13 mouse cellular contexts compared by ENCODE assay signal in genomic region chr19:53726340-53726739, GRCm38 (mm10). TPM values are rescaled to one million over a fixed set of nuclear protein-coding genes. Genes with fewer than 3 reads are reported as not detected.
DNase-seq lines count a peak whose midpoint lies in the region; ATAC-seq and TF ChIP-seq lines count a peak whose summit lies in the region.
"Had no signal": no experiment of that assay in that cellular context is flagged by ENCODE, and none has a peak within 500 bp of the region (broad histone marks: within the 10 kb centered on the region; RNA-seq: fewer than 3 reads in every experiment).

No protein-coding gene starts in this region.

- H3K9ac ChIP-seq in heart, adult 2 months (ENCODE audit: low read depth, low read length), result 0 out of 2 replicates have a peak overlapping the region, but pooled peaks have one; percentile 10
- no peak overlapping the region for H3K9ac ChIP-seq in midbrain, embryonic 14.5 days (replicated peaks; ENCODE audit: low read length)
- no peak overlapping the region for H3K9ac ChIP-seq in intestine, postnatal 0 days (ENCODE audit: low read depth, low read length)
- H3K9ac ChIP-seq in stomach, embryonic 16.5 days (ENCODE audit: low read length), result no peak overlapping the region
- no peak overlapping the region for H3K9ac ChIP-seq in forebrain, embryonic 16.5 days (replicated peaks; ENCODE audit: low read depth, low read length)
- H3K9ac ChIP-seq: neural tube, embryonic 12.5 days had no signal

- 0 out of 2 replicates have a peak, but pooled peaks have one; percentile 3 for TF ChIP-seq POLR2A in heart, adult 2 months (IDR thresholded peaks at IDR 0.05; ENCODE audit: insufficient read depth, low read depth, low read length)

- H3K4me1 ChIP-seq in heart, adult 2 months (ENCODE audit: control insufficient read depth, insufficient read depth, low read length), result peaks cover 7% of the 10 kb centered on the region; the same call in 1 of the 2 replicates
- no peaks in the 10 kb centered on the region for H3K4me1 ChIP-seq in midbrain, embryonic 14.5 days (ENCODE audit: control insufficient read depth, insufficient read depth, low read length)
- no peaks in the 10 kb centered on the region for H3K4me1 ChIP-seq in midbrain, embryonic 10.5 days
- H3K4me1 ChIP-seq in intestine, postnatal 0 days (replicated peaks; ENCODE audit: control insufficient read depth, insufficient read depth, low read length), result no peaks in the 10 kb centered on the region
- H3K4me1 ChIP-seq in stomach, embryonic 16.5 days (ENCODE audit: control insufficient read depth, insufficient read depth, low read length), result 0 out of 2 replicates have a peak, but pooled peaks cover 3% of the 10 kb centered on the region
- H3K4me1 ChIP-seq in forebrain, embryonic 16.5 days (replicated peaks; ENCODE audit: control insufficient read depth, insufficient read depth, low read length), result no peaks in the 10 kb centered on the region
- H3K4me1 ChIP-seq: neural tube, embryonic 12.5 days had no signal

- WGBS in heart, adult 2 months, result 39% methylated on average over 12 of the region's 12 CpGs
- WGBS in midbrain, embryonic 14.5 days, result 44% methylated on average over 12 of the region's 12 CpGs
- 45% methylated on average over 12 of the region's 12 CpGs for WGBS in midbrain, embryonic 10.5 days
- WGBS in intestine, postnatal 0 days, result 47% methylated on average over 12 of the region's 12 CpGs
- WGBS in stomach, embryonic 16.5 days, result 37% methylated on average over 12 of the region's 12 CpGs
- 39% methylated on average over 12 of the region's 12 CpGs for WGBS in forebrain, embryonic 16.5 days

- H3K27ac ChIP-seq in heart, adult 2 months, result peak overlapping the region; percentile 93
- H3K27ac ChIP-seq in midbrain, embryonic 14.5 days (replicated peaks; ENCODE audit: low read depth, low read length), result no peak overlapping the region
- no peak overlapping the region for H3K27ac ChIP-seq in midbrain, embryonic 10.5 days (replicated peaks)
- no peak overlapping the region for H3K27ac ChIP-seq in intestine, postnatal 0 days (ENCODE audit: low read depth, low read length)
- H3K27ac ChIP-seq in stomach, embryonic 16.5 days (ENCODE audit: low read length), result no peak overlapping the region
- no peak overlapping the region for H3K27ac ChIP-seq in forebrain, embryonic 16.5 days (ENCODE audit: low read length)
- H3K27ac ChIP-seq: neural tube, embryonic 12.5 days had no signal

- intact Hi-C loops in heart, adult 2 months (cut with DNase I), result no loop called here
- intact Hi-C loops in heart, postnatal 36 days (cut with DNase I), result no loop called here

- H3K4me3 ChIP-seq in heart, adult 2 months, result no peak overlapping the region
- no peak overlapping the region for H3K4me3 ChIP-seq in midbrain, embryonic 14.5 days (replicated peaks; ENCODE audit: low read depth, low read length)
- no peak overlapping the region for H3K4me3 ChIP-seq in midbrain, embryonic 10.5 days
- no peak overlapping the region for H3K4me3 ChIP-seq in intestine, postnatal 0 days (ENCODE audit: low read depth, low read length)
- 0 out of 2 replicates have a peak overlapping the region, but pooled peaks have one; percentile 9 for H3K4me3 ChIP-seq in stomach, embryonic 16.5 days (replicated peaks; ENCODE audit: low read length)
- no peak overlapping the region for H3K4me3 ChIP-seq in forebrain, embryonic 16.5 days (replicated peaks; ENCODE audit: low read length)
- H3K4me3 ChIP-seq: neural tube, embryonic 12.5 days had no signal

- no peak for ATAC-seq in midbrain, embryonic 14.5 days (ENCODE audit: low FRiP score, low TSS enrichment)
- ATAC-seq in intestine, postnatal 0 days, result no peak
- ATAC-seq in stomach, embryonic 16.5 days (ENCODE audit: insufficient read depth, low FRiP score), result no peak
- no peak for ATAC-seq in forebrain, embryonic 16.5 days
- ATAC-seq: CD4-positive, CD25-positive, alpha-beta regulatory T cell, adult 4 months had no signal

- H3K4me2 ChIP-seq in midbrain, embryonic 14.5 days (ENCODE audit: low read length), result no peak overlapping the region
- 0 out of 2 replicates have a peak overlapping the region, but pooled peaks have one; percentile 30 for H3K4me2 ChIP-seq in intestine, postnatal 0 days (replicated peaks; ENCODE audit: low read depth)
- H3K4me2 ChIP-seq in stomach, embryonic 16.5 days (ENCODE audit: low read depth, low read length), result peak overlapping the region; percentile 12; the same call in 1 of the 2 replicates
- H3K4me2 ChIP-seq in forebrain, embryonic 16.5 days (ENCODE audit: low read length), result no peak overlapping the region
- H3K4me2 ChIP-seq: liver, embryonic 11.5 days; neural tube, embryonic 12.5 days had no signal

- H3K9me3 ChIP-seq in midbrain, embryonic 14.5 days (ENCODE audit: control insufficient read depth, low read length), result no peaks in the 10 kb centered on the region
- no peaks in the 10 kb centered on the region for H3K9me3 ChIP-seq in midbrain, embryonic 10.5 days (replicated peaks)
- no peaks in the 10 kb centered on the region for H3K9me3 ChIP-seq in intestine, postnatal 0 days (ENCODE audit: control insufficient read depth)
- no peaks in the 10 kb centered on the region for H3K9me3 ChIP-seq in stomach, embryonic 16.5 days (replicated peaks; ENCODE audit: control insufficient read depth, low read length)
- no peaks in the 10 kb centered on the region for H3K9me3 ChIP-seq in forebrain, embryonic 16.5 days (ENCODE audit: control insufficient read depth, low read length)
- H3K9me3 ChIP-seq: neural tube, embryonic 12.5 days had no signal

- H3K36me3 ChIP-seq in heart, adult 2 months (ENCODE audit: control insufficient read depth, insufficient read depth, low read length), result peaks cover 4% of the 10 kb centered on the region
- no peaks in the 10 kb centered on the region for H3K36me3 ChIP-seq in midbrain, embryonic 14.5 days (ENCODE audit: control insufficient read depth, insufficient read depth, low read length)
- H3K36me3 ChIP-seq in midbrain, embryonic 10.5 days, result no peaks in the 10 kb centered on the region
- H3K36me3 ChIP-seq in intestine, postnatal 0 days (ENCODE audit: control insufficient read depth, insufficient read depth), result no peaks in the 10 kb centered on the region
- no peaks in the 10 kb centered on the region for H3K36me3 ChIP-seq in stomach, embryonic 16.5 days (ENCODE audit: control insufficient read depth, insufficient read depth, low read length)
- H3K36me3 ChIP-seq in forebrain, embryonic 16.5 days (ENCODE audit: control insufficient read depth, insufficient read depth), result no peaks in the 10 kb centered on the region
- H3K36me3 ChIP-seq: neural tube, embryonic 12.5 days had no signal

- H3K27me3 ChIP-seq in heart, adult 2 months (ENCODE audit: control insufficient read depth, insufficient read depth, low read length), result no peaks in the 10 kb centered on the region
- H3K27me3 ChIP-seq in midbrain, embryonic 14.5 days (ENCODE audit: control insufficient read depth, insufficient read depth, low read length), result no peaks in the 10 kb centered on the region
- 0 out of 2 replicates have a peak, but pooled peaks cover 10% of the 10 kb centered on the region for H3K27me3 ChIP-seq in midbrain, embryonic 10.5 days (ENCODE audit: low read depth, poor library complexity, severe bottlenecking)
- no peaks in the 10 kb centered on the region for H3K27me3 ChIP-seq in intestine, postnatal 0 days (replicated peaks; ENCODE audit: control insufficient read depth, insufficient read depth, low read length)
- H3K27me3 ChIP-seq in stomach, embryonic 16.5 days (ENCODE audit: control insufficient read depth, insufficient read depth, low read length), result no peaks in the 10 kb centered on the region
- no peaks in the 10 kb centered on the region for H3K27me3 ChIP-seq in forebrain, embryonic 16.5 days (replicated peaks; ENCODE audit: control insufficient read depth, insufficient read depth, low read length)
- H3K27me3 ChIP-seq: neural tube, embryonic 12.5 days had no signal

- TF ChIP-seq CTCF in heart, adult 2 months (IDR thresholded peaks at IDR 0.05), result peak; percentile 48
- TF ChIP-seq CTCF in intestine, postnatal 0 days (IDR thresholded peaks at IDR 0.05; ENCODE audit: low read depth), result peak; percentile 46

- no peak for TF ChIP-seq EP300 in heart, adult 2 months (IDR thresholded peaks at IDR 0.05; ENCODE audit: insufficient read depth, low read depth, low read length)

- H3K79me2 ChIP-seq in heart, adult 2 months (replicated peaks; ENCODE audit: control insufficient read depth, insufficient read depth, low read length), result no peaks in the 10 kb centered on the region

- DNase-seq in heart, adult 2 months, result peak in 1 of 2 experiments; percentile 32
- DNase-seq in heart, postnatal 36 days, result no peak
- DNase-seq in midbrain, embryonic 14.5 days, result peak; percentile 28
- DNase-seq in midbrain, embryonic 10.5 days (ENCODE audit: low spot score), result no peak
- no peak for DNase-seq in right cerebral cortex, postnatal 14 days
- DNase-seq: adrenal gland, postnatal 10 days; cerebellum, postnatal 36 days had no signal

RNA-seq across cellular contexts. Expression of gene Rbm20, which starts 49.2 kb away (rescaled TPM):
- 100 to 1,000 TPM; 194 to 231 TPM for total RNA-seq in heart, adult 2 months (2021)
- polyA plus RNA-seq in heart, adult 2 months (2012; rRNA removed), result 143 and 161 TPM in 2 replicates
- 100 to 1,000 TPM; 216 to 224 TPM for total RNA-seq in heart, postnatal 36 days (2021)
- polyA plus RNA-seq in midbrain, embryonic 14.5 days (2014; fragmentation: Nextera tagmentation; extraction: Ambion mirVana), result 0.61 TPM in 2 replicates
- 0.52 and 0.75 TPM in 2 replicates for polyA plus RNA-seq in midbrain, embryonic 10.5 days (2016; fragmentation: Nextera tagmentation; extraction: Ambion mirVana)
- 0.42 and 0.52 TPM in 2 replicates for polyA plus RNA-seq in intestine, postnatal 0 days (2015; fragmentation: Nextera tagmentation; extraction: Ambion mirVana)
- polyA plus RNA-seq in stomach, embryonic 16.5 days (2015; fragmentation: Nextera tagmentation; extraction: Ambion mirVana), result 1.4 and 1.7 TPM in 2 replicates
- 3.9 and 6.2 TPM in 2 replicates for polyA plus RNA-seq in forebrain, embryonic 16.5 days (2015; fragmentation: Nextera tagmentation; extraction: Ambion mirVana)

Comparison
In these comparisons a context has a peak if more than half of its experiments do, and no peak if none do; other contexts are left out.
1. H3K4me2 ChIP-seq: peak in intestine, postnatal 0 days (single experiment) and stomach, embryonic 16.5 days (single experiment); none in midbrain, embryonic 14.5 days (single experiment) and forebrain, embryonic 16.5 days (single experiment).
2. RNA of gene Rbm20, which starts 49.2 kb away (polyA plus RNA-seq): 143 to 161 TPM in heart, adult 2 months; 3.9 to 6.2 TPM in forebrain, embryonic 16.5 days, 1.4 to 1.7 TPM in stomach, embryonic 16.5 days, 0.52 to 0.75 TPM in midbrain, embryonic 10.5 days, 0.61 TPM in midbrain, embryonic 14.5 days and 0.42 to 0.52 TPM in intestine, postnatal 0 days; every median in the first group is over 10 times any median in the second.